Mouse (Mus musculus): Measurements from ENCODE around the gene Nap1l4.
A peak's percentile ranks its signal among the peaks of the same experiment; 100 is the strongest.
"Not testable (repeated sequence)": the region's sequence is repeated elsewhere in the genome, so short reads cannot be mapped to it uniquely, and the experiment has no call there.

Gene Nap1l4

DNA sequence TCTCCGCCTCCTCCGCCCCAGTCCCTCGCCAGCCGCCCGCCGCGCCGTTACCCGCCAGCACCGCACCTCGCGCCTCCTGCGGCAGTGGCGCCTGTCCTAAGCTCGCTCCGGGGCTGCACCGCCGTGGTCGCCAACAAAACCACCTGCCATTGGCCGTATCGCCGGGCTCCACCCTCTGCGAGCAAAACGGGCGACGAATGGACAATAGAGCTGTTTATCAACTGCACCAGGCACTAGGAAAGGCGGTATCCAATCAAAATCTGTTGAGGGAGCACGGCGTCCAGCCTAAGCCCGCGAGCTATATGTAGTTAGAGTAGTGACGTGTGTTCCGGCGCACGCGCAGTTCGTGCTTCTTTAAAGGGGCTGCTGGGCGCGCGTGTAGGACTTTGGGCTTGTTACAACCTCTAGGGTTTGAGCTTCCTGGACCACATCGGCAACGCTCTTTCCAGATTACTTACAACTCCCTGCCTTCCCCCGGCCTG, at the start of gene Nap1l4:
TSS of gene Nap1l4 (minus strand) at position 131 of the 482 bp plus-strand sequence.
- peak; percentile 99 for DNase-seq (ENCODE audit: low spot score)

- DNase-seq (ENCODE audit: low spot score) = no peak
Measured at GRCm38 (mm10) chr7:143594865-143595264, 46.0 kb upstream of the Nap1l4 start.

DNA sequence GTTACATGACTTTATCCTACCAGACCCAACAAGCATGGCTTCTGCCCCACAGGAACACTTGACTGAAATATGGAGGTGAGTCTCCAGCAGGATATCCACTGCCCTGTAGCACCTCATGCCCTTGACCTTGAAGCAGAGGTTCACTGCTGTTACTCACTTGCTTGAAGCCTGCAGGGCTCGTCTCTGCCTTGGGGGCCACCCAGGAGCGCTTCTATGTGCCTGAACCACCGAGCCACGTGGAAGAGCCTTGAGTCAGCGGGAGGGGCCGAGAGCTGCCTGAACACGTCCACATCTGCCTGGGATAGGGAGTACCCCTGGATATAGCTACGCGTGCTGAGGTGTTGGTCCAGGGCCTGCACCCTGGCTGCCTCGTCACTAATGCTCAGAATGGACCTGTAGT, 43.3 kb upstream of the Nap1l4 start:
- DNase-seq (ENCODE audit: low spot score) = no peak

DNA sequence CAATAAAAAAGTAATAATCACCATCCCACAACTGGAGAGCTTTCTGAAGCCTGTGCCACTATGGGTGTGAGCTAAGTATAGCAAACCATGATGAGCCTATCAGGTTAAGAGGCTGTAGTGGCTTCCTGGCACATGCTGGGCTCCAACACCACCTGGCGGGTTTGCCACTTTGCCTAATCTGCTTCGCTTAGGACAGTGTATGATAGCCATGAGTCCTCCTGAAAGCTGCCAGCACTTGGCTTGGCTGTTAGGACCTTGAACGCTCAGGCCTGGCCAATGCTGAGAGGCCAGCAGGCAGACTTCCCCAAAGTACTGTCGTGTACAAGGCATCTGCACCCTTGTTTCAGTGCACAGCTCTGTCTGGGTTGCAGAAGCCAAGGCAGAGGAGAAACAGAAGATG, 39.1 kb upstream of the Nap1l4 start:
- DNase-seq (ENCODE audit: low spot score) = no peak

DNA sequence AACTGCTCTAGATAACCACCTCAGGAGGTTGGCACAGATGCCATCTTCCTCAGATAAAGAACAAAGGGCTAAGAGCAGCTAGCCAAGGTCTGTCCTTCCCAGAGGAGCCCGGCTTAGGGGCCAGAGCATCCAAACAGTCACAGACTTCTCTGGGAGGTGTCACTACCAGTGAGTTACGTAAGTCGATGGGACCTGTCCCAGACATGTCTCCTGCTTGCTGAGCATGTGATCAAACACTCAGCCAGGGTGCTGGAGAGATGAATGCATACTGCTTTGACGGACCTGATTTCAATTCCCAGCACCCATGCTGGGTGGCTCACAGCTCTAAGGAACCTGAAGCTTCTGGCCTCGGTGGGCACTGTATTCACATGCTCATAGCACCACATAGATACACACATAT, 38.7 kb upstream of the Nap1l4 start:
- DNase-seq (ENCODE audit: low spot score) = no peak

DNA sequence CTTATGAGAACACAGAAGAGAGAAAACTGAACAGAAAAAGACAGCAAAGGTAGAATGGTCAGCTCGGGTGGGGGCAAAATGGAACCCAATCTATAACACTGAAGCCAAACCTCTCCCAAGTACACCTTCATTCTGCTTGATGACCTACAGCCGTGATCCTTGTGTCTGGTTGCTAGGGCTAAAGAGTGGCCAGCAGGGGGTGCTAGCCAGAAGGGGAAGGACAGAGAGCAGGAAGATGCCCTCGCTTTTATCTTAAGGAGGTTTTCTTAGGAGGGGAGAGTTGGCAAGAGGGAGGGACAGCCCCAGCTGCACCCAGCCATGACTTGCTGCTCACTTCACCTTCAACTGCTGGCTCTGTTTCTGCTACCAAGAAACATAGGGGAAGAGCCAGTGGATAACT, 35.0 kb upstream of the Nap1l4 start:
- DNase-seq (ENCODE audit: low spot score) = peak; percentile 54

DNA sequence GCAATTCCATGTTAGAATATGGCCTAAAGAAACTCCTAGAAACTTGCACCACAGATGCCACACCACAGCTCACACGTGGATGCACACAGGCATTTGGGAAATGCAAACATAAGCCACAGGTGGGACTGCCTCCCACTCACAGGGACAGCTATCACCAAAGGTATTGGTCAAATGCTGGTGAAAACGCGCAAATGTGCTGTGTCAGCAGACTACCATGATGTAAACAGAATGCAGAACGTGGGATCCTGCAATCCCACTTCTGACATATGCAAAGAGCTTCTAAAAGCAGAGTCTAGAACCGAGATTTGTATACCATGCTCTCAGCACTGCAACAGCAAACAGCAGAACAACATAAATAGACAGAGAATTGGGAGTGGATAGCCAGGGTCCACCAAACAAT, 34.1 kb upstream of the Nap1l4 start:
- DNase-seq (ENCODE audit: low spot score) = no peak

DNA sequence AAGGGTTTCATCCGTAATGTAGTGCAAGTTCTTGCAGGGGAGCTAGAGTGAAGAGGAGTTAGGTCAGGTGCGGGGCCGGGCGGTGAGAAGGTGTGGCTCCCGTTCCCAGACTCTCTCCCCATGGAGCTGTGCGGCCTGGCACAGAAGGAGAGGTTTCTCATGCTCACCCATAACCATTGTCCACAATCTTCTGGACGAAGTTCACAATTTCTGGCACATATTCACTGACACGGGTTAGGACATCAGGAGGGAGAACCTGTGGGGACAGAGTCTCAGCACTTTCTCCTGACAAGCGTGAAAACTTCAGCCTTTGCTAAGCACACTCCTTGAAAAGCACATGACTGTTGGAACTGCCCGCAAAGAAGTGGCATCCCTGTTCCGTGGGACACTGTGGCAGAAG, 26.8 kb upstream of the Nap1l4 start:
- DNase-seq (ENCODE audit: low spot score) = no peak

DNA sequence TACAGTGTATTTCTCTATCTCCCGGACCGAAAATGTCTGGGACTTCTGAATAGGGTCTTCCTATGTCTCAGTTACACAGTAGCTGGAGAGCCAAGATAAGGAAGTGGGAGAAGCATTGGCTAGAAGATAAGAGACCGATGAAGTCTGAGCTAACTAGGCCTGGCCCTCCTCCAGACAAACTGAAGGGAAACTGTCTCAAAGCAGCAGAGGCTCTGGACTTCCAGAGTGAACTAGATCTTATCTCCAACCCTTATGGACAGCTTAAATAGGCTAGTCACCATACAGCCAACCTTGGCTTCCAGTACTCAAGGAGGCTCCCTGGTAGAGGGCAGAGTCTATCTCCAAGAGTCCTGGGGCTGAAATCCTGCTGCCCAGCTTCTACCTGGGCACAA, 16.7 kb upstream of the Nap1l4 start:
- no peak for DNase-seq (ENCODE audit: low spot score)

DNA sequence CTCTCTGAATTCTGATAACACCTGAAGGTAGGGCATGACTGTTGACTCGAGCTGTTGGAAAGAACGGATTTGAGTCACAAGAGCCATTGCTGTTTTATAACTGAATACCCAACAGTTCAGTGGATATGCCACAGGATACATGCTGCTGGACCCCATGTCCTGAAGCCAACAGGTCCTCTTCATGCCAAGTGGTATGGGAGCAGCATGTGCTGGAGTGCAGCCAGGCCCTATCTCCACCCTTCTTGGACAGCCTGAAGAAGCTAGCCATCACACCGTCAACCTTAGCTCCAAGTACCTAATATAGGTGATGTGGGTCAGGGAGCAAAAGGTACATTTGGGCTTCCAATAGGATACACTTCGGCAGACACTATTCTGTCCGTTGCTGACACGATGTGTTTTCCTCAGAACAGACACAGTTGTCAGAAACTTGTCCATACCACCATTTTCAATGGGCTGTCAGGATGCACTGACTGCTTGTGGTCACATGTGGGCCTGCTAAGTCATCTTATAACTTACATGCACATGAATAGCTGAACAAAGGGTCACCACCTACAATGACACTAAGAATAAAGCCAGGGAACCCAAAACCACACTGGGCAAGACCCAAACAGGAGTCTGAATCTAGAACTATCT, 16.2 kb upstream of the Nap1l4 start:
- no peak for DNase-seq (ENCODE audit: low spot score)

DNA sequence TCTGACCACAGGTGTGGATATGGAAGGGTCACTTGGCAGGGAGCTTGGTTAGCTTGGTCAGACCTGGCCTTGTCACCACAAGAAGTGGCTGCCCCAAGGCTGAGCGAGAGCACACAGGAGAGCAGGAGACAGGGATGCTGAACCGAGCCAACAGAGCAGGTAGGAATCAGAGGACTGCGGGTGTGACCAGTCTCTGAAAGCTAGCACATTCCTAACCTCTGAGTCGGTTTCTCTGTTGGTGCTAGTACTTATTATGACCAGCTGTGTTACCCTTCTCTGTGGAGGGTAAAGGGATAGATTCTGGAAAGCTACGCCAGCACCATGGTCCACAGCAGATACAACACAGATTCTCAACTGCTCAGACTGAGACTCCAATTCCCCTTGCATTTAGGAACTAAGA, 14.9 kb upstream of the Nap1l4 start:
- DNase-seq (ENCODE audit: low spot score) = no peak

- DNase-seq (ENCODE audit: low spot score) = no peak
Measured at GRCm38 (mm10) chr7:143557616-143558015, 8.7 kb upstream of the Nap1l4 start.

DNA sequence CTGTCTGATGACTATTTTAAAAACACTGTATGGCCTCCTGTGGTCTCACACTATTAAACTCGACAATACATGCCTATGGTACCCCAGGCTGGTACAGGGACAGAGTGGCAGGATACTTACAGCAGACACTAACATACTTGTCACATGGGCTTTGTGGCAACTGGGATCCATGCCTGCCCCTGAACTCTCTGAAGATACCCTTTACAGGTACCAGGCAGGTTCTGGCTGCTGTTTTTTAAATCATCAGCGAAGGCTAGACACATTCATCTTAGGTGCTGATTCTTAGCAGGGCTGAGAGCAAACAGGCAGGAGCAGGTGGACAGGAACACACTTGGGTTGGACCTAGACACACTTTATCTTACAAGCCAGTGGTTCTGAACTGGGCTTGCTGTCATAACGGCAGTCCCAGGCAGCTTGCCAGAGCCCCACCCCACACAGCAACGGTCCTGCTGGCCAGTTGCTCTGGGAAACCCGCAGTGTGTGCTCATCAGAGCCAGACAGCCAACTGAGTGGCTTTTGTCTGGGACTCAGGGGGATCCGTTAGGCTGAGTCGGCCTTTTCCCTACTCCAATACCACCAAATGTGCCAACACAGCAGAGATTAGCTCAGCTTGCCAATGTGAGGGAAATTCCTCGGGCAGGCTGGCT, 8.2 kb upstream of the Nap1l4 start:
- peak; percentile 25 for DNase-seq (ENCODE audit: low spot score)

- DNase-seq (ENCODE audit: low spot score) = no peak
Measured at GRCm38 (mm10) chr7:143549588-143550220, 798 bp upstream of the Nap1l4 start.

DNA sequence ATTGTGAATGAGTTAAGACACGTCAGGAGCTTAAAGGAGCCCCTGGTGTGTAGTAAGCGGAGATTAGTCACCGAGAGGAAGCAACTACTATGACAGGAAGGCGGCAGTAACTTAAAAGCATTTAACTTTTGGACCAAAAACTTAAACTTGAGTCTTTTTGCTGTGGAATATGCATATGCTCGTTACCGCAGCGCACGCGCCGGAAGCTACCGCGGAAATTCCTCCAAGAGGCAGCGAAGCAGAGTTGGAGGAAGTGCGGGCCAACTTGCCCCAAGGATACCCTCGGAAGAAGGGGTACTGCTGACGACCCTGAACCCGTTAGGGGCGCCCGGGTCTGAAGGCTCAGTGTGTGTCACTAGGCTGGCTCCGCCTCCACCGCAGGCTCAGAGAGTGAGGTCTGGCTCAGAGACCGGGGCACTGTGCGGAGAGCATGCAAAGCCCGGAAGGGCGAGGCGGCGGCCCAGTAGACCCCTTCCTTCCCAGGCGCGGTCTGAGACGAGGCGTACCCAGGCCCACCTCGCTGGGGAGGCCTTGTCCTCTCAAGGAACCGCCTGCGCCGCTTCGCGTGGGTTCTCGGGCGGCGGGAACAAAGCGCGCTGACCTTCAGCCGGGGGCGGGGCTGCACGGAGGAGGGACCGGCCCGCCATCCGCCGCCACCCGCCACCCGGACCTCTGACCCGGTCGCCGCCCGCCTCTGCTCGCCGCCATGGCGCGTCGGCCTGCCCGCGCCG, 510 bp downstream of the Nap1l4 start:
- DNase-seq (ENCODE audit: low spot score) = no peak

DNA sequence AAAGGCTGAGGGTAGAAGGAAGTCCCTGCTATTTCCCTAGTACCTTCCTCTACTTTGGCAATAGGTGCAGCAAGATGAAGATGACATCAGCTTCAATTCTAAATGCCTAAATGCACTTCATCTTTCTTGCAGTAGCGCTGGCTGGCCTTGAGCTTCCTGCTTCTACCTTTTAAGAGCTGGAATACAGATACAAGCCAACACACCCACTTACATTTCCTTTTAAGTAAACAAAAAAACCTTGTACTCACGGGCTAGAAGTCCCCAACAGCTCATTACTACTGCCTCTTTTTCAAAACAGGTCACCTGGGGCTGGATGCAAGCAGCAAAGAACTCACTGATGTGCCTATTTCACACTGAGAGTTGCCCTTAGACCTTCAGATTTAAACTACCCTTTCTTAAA, 2.4 kb downstream of the Nap1l4 start:
- DNase-seq (ENCODE audit: low spot score) = no peak

DNA sequence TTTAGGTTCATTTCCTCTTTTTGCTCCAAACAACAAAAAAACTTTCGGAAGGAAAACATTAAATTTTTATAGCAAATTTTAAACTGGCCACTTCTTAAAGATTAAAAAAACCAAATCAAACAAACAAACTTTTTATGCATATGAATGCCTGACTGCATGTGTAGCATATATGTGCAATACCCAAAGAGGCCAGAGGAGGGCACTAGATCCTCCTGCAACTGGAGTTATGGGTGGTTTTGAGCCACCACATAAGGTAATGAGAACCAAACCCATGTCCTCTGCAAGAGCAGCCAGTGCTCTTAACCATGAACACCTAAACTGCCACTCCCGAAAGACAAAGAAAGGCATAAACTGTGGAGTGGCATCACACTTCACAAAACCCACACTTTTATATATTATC, 4.5 kb downstream of the Nap1l4 start:
- no peak for DNase-seq (ENCODE audit: low spot score)

DNA sequence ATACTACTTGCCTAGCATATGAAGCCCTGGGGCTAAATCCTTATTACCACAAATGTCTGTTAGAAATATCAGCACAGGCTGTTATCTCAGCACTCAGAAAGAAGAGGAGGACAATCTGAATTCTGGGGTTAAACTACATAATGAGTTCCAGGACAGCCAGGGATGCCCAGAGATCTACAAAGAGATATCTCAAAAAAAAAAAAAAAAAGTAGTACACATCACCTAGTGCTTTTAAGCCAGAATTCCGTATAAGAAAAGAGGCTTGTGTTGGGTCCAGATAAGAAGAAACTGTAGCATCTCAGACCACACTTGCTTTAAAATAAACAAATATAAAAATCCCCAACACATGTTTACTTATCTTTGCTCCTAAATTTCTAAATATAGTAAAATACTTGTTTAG, 10.2 kb downstream of the Nap1l4 start:
- DNase-seq (ENCODE audit: low spot score) = no peak

DNA sequence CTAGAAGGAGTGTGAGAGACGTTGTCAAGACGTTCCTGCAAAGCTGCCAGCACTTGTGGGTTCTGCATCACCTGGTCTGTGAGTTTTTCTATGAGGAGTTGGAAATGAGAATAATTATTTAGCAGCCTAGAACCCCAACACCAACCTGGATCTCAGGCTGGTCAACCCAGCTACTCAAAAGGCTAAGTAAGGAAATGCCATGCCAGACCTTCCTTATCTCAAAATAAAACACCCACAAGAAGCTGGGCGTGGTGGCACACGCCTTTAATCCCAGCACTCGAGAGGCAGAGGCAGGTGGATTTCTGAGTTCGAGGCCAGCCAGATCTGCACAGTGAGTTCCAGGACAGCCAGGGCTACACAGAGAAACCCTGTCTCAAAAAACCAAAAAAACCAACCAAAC, 10.7 kb downstream of the Nap1l4 start:
- not testable (repeated sequence) for DNase-seq (ENCODE audit: low spot score)

GRCm38 (mm10) chr7:143536251-143536650, 12.7 kb downstream of the Nap1l4 start:
- no peak for DNase-seq (ENCODE audit: low spot score)

DNA sequence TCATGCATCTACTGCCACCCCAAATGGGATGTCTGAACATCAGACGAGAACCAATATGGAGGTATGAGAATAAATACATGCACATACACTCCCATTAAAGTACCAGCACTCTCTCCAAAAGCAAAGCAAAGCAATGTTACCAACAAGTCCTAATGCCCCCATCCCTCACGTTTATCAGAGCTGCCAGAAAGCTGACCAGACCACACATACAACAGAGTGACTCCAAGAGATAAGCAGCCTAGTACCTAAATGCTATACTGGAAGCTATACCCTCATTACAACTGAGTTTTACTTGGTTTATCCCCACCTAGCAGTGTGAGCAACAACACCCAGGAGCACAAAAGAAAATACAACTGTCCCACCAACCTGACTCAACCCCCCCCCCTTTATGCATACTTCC, 15.6 kb downstream of the Nap1l4 start:
- DNase-seq (ENCODE audit: low spot score) = no peak

DNA sequence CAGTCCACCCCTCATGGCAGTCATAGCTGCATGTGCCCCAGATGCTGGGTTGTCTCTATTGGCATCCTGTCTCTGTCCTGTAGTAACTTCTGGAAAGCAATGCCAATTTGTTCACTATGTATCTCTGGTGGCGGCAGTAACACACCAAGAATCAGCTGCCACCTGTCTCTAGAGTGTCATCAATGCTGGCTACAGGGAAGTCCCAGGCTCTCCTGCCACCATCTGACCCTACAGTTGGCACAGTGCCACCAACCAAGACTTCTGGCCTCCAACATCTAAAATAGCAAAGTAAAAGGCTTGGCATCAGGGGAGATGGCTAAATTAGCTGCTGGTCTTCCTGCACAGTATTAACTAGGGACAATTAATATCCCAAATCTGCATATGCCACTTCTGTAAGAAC, 16.5 kb downstream of the Nap1l4 start:
- DNase-seq (ENCODE audit: low spot score) = no peak

DNA sequence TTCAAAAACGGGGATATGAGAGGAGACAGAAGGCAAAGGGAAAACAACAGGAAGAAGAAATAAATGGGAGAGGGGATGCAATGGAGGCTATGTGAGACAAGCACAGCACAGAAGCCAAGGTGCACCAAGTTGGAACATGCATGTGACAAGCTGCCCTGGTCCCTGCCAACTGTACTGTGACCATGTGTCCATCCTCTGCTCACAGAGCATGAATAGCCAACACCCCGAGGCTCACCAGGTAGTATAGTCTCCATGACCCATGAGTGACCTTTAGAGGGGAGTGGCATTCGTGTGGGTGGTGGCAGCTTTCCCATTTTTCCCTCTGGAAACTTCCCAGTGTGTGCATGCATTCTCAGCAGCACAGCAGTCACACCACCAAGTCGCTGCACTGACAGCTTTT, 29.6 kb downstream of the Nap1l4 start:
- DNase-seq (ENCODE audit: low spot score) = no peak

All from ovary, postnatal 14 days (tissue).